Mouse (Mus musculus) cortical plate, adult 2 months (tissue): Measurements from ENCODE around the gene Dgkg.

Source experiments
- CTCF ChIP-seq: fragments of 200-500 bp; IDR thresholded peaks from 2 replicates; pipeline ENCODE4 v1.5.1; 2011; ENCODE audit warnings: mild to moderate bottlenecking, control low read depth, low read length; ENCODE audit not compliant: insufficient read depth; ENCODE audit errors: extremely low read depth
- POLR2A ChIP-seq: fragments of 200-500 bp; IDR thresholded peaks from 2 replicates; pipeline ENCODE4 v1.6.1; 2011; ENCODE audit warnings: mild to moderate bottlenecking, low read length, control low read depth; ENCODE audit not compliant: insufficient read depth; ENCODE audit errors: extremely low read depth

DNA sequence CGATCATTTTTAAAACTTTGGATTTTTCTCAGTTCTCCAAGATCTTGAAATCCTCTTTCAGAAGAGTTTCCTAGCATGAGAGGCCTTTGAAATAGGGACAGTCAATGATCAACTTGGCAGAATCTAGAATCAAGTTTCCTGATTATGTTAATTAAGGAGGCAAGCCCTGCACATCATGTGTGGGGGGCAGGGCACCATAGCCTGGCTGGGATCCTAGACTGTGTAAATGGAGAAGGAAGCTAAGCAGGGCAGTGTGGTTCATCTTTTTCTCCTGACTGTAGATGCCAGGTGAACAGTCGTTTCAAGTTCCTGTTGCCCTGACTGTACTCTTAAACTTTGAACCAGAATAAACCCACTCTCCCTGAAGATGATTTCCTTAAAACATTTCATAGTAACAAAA lies 185.3 kb downstream of the Dgkg start:
- no peak for TF ChIP-seq CTCF
- no peak for TF ChIP-seq POLR2A
